Mouse (Mus musculus): ENCODE results near the gene Tpo. TPM values are rescaled to one million over a fixed set of nuclear protein-coding genes. Genes with fewer than 3 reads are reported as not detected.

The Tpo gene
- total and polyA plus RNA-seq, 3 experiments, result not detected

DNA sequence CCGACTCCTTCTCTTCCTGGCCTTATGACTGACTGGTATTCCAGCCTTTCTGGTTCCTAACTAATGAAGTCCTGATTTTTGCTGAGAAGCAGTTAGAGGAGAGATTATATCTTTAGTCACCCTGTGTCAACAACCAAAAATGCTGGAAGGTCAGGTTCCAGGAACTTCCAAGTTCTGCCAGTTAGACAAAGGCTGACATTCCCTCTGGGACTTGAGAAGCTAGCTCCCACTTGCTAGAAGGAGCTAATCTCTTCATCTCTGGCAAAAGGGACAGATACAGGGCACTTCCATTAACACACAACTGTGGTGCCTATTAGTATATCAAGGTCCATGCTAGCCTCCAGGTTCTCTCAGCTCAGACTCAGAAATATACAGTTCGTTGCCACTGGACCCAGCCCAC is 64.6 kb downstream of the Tpo start:
- no peak overlapping the region for H3K4me3 ChIP-seq (ENCODE audit: control insufficient read depth in 1 of 2, insufficient read depth in 1 of 2, low read depth in 2 of 2, low read length in 2 of 2)
- no peak for TF ChIP-seq KAT2A (conservative IDR thresholded peaks at IDR 0.05; ENCODE audit: low read depth, low read length)

GRCm38 (mm10) chr12:30062118-30062505 is 70.3 kb downstream of the Tpo start:
- no peak for DNase-seq (ENCODE audit: low read depth, low spot score)
- H3K4me3 ChIP-seq (ENCODE audit: control insufficient read depth in 1 of 2, insufficient read depth in 1 of 2, low read depth in 2 of 2, low read length in 2 of 2), result no peak overlapping the region
- H3K36me3 ChIP-seq (ENCODE audit: control insufficient read depth in 1 of 2, insufficient read depth in 2 of 2, low read length in 2 of 2), result no peaks in the 10 kb centered on the region
- TF ChIP-seq E2F4 (IDR thresholded peaks at IDR 0.05; ENCODE audit: borderline replicate concordance, low read depth, low read length) (no peak), SMC3 (IDR thresholded peaks at IDR 0.05; ENCODE audit: low read depth, low read length) (no peak), ZMIZ1 (IDR thresholded peaks at IDR 0.05; ENCODE audit: low read depth, low read length) (no peak), RAD21 (IDR thresholded peaks at IDR 0.05; ENCODE audit: low read depth, low read length) (no peak), NRF1 (IDR thresholded peaks at IDR 0.05; ENCODE audit: insufficient read depth, low read depth, low read length, poor library complexity, severe bottlenecking) (no peak), MAZ (IDR thresholded peaks at IDR 0.05; ENCODE audit: low read depth, low read length) (no peak), JUND (IDR thresholded peaks at IDR 0.05; ENCODE audit: low read depth, low read length) (no peak), TCF12 (IDR thresholded peaks at IDR 0.05; ENCODE audit: low read depth, low read length) (no peak), EP300 (IDR thresholded peaks at IDR 0.05; ENCODE audit: low read depth in 1 of 2, low read length in 2 of 2) (no peak), RCOR1 (IDR thresholded peaks at IDR 0.05; ENCODE audit: low read depth, low read length) (no peak), HCFC1 (IDR thresholded peaks at IDR 0.05; ENCODE audit: low read depth, low read length) (no peak), USF2 (IDR thresholded peaks at IDR 0.05; ENCODE audit: borderline replicate concordance in 1 of 2, insufficient read depth in 1 of 2, low read depth in 1 of 2, low read length in 2 of 2) (no peak), GABPA (IDR thresholded peaks at IDR 0.05; ENCODE audit: low read depth, low read length) (no peak)
- no peaks in the 10 kb centered on the region for H3K9me3 ChIP-seq (replicated peaks; ENCODE audit: insufficient read depth, low read length)
- H3K9ac ChIP-seq (ENCODE audit: control insufficient read depth, low read depth, low read length, poor library complexity, severe bottlenecking), result no peak overlapping the region
- H3K27ac ChIP-seq (ENCODE audit: control insufficient read depth, low read depth, low read length), result no peak overlapping the region
- H3K4me1 ChIP-seq (ENCODE audit: control insufficient read depth in 1 of 2, insufficient read depth in 2 of 2, low read length in 2 of 2), result no peaks in the 10 kb centered on the region
- no peaks in the 10 kb centered on the region for H3K79me2 ChIP-seq (ENCODE audit: control insufficient read depth, insufficient read depth, low read length, poor library complexity)
- no peaks in the 10 kb centered on the region for H3K27me3 ChIP-seq (ENCODE audit: control insufficient read depth in 1 of 2, insufficient read depth in 2 of 2, low read length in 2 of 2)

More for the DNA sequence above, 64.6 kb downstream of the Tpo start:
- H3K27me3 ChIP-seq (ENCODE audit: control insufficient read depth in 1 of 2, insufficient read depth in 2 of 2, low read length in 2 of 2), result no peaks in the 10 kb centered on the region
- H3K4me1 ChIP-seq (ENCODE audit: control insufficient read depth in 1 of 2, insufficient read depth in 2 of 2, low read length in 2 of 2), result no peaks in the 10 kb centered on the region
- DNase-seq (ENCODE audit: low read depth, low spot score), result no peak
- no peak overlapping the region for H3K27ac ChIP-seq (ENCODE audit: control insufficient read depth, low read depth, low read length)
- H3K9me3 ChIP-seq (replicated peaks; ENCODE audit: insufficient read depth, low read length), result no peaks in the 10 kb centered on the region
- H3K79me2 ChIP-seq (ENCODE audit: control insufficient read depth, insufficient read depth, low read length, poor library complexity), result no peaks in the 10 kb centered on the region
- H3K36me3 ChIP-seq (ENCODE audit: control insufficient read depth in 1 of 2, insufficient read depth in 2 of 2, low read length in 2 of 2), result no peaks in the 10 kb centered on the region
- no peak overlapping the region for H3K9ac ChIP-seq (ENCODE audit: control insufficient read depth, low read depth, low read length, poor library complexity, severe bottlenecking)

DNA sequence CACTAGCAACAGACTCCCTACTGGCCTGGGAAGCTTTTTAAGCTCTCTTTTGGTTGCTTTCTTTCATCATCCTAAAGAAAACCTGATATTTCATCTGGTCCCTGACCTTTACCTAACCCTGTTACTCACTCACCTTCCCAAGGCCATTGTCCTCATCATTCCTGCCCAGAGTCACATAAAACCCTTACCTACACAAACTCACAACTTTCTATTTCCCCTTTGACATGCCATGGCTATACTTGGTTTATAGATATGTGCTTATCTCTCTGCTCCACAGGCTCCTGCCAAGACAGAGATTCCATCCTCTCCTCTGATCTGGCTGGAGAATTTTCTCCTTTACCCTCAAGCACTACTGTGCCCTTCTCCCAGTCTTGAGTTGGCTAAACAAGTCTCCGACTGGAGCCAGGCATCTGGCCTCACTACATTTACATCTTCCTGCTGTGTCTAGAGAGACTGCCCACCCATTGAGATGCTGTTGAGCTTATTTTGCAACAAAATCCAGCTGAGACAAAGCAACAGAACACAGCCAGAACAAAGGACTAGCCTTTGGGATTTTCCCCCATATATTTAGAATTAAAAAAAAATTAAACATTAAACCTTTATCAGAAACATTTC is 70.8 kb downstream of the Tpo start:
- TF ChIP-seq SMC3 (IDR thresholded peaks at IDR 0.05; ENCODE audit: low read depth, low read length), result no peak
- TF ChIP-seq POLR2AphosphoS5 (IDR thresholded peaks at IDR 0.05; ENCODE audit: borderline replicate concordance, low read depth, low read length), result no peak
- TF ChIP-seq MAX (IDR thresholded peaks at IDR 0.05; ENCODE audit: low read length), result no peak
- no peak for TF ChIP-seq ZC3H11A (IDR thresholded peaks at IDR 0.05; ENCODE audit: low read depth, low read length)
- TF ChIP-seq GATA1 (IDR thresholded peaks at IDR 0.05; ENCODE audit: low read depth, low read length), result no peak
- TF ChIP-seq CHD2 (IDR thresholded peaks at IDR 0.05; ENCODE audit: low read length), result no peak
- TF ChIP-seq ZNF384 (IDR thresholded peaks at IDR 0.05; ENCODE audit: low read depth, low read length), result no peak
- TF ChIP-seq NRF1 (IDR thresholded peaks at IDR 0.05; ENCODE audit: insufficient read depth, low read depth, low read length, poor library complexity, severe bottlenecking), result no peak
- no peak for TF ChIP-seq ELF1 (IDR thresholded peaks at IDR 0.05; ENCODE audit: low read depth, low read length)
- TF ChIP-seq ETS1 (IDR thresholded peaks at IDR 0.05; ENCODE audit: low read depth, low read length), result no peak
- no peak for TF ChIP-seq UBTF (IDR thresholded peaks at IDR 0.05; ENCODE audit: borderline replicate concordance, insufficient read depth, low read depth, low read length)
- TF ChIP-seq ZMIZ1 (IDR thresholded peaks at IDR 0.05; ENCODE audit: low read depth, low read length), result no peak
- TF ChIP-seq USF1 (IDR thresholded peaks at IDR 0.05; ENCODE audit: low read depth, low read length), result no peak
- no peak for TF ChIP-seq RCOR1 (IDR thresholded peaks at IDR 0.05; ENCODE audit: low read depth, low read length)
- no peak for TF ChIP-seq BHLHE40 (IDR thresholded peaks at IDR 0.05; ENCODE audit: borderline replicate concordance, low read depth, low read length)
- Histone ChIP-seq H3K9me3 (replicated peaks; ENCODE audit: insufficient read depth, low read length) (no peaks in the 10 kb centered on the region), H3K36me3 (ENCODE audit: control insufficient read depth in 1 of 2, insufficient read depth in 2 of 2, low read length in 2 of 2) (no peaks in the 10 kb centered on the region), H3K27ac (ENCODE audit: control insufficient read depth, low read depth, low read length) (no peak overlapping the region), H3K4me1 (ENCODE audit: control insufficient read depth in 1 of 2, insufficient read depth in 2 of 2, low read length in 2 of 2) (no peaks in the 10 kb centered on the region), H3K9ac (ENCODE audit: control insufficient read depth, low read depth, low read length, poor library complexity, severe bottlenecking) (no peak overlapping the region), H3K79me2 (ENCODE audit: control insufficient read depth, insufficient read depth, low read length, poor library complexity) (no peaks in the 10 kb centered on the region), H3K27me3 (ENCODE audit: control insufficient read depth in 1 of 2, insufficient read depth in 2 of 2, low read length in 2 of 2) (no peaks in the 10 kb centered on the region), H3K4me3 (ENCODE audit: control insufficient read depth in 1 of 2, insufficient read depth in 1 of 2, low read depth in 2 of 2, low read length in 2 of 2) (no peak overlapping the region)
- DNase-seq (ENCODE audit: low read depth, low spot score), result no peak
